Mouse (Mus musculus): ENCODE data around the gene 2810004N23Rik.

DNA sequence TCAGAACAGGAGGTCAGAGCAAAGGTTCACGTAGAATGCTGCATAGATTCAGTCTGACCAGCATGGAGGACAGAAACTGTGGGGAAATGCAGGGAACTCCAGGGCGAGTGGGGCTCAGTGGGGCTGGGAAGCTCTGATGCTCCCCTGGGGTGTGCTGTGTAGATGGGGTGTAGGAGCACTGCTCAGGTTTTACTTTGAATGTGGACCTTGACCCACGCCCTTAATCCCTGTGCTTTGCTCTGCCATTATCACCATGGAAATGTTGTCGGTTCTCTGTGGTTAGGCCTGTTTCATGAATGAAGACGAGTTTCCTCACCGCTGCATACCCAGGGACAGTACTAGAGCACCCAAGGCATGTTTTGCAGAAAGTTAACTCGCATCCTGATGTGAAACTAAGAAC, 8.6 kb upstream of the 2810004N23Rik start:
- TF ChIP-seq RCOR1 (IDR thresholded peaks at IDR 0.05; ENCODE audit: low read depth, low read length) (no peak), POLR2AphosphoS2 (IDR thresholded peaks at IDR 0.05; ENCODE audit: low read length) (no peak), CTCF (IDR thresholded peaks at IDR 0.05 in 2 of 3, conservative IDR thresholded peaks at IDR 0.05 in 1 of 3; ENCODE audit: control insufficient read depth in 1 of 3, insufficient read depth in 1 of 3, low read depth in 2 of 3, low read length in 3 of 3, poor library complexity in 1 of 3, severe bottlenecking in 1 of 3) (no peak), ELF1 (IDR thresholded peaks at IDR 0.05; ENCODE audit: low read depth, low read length) (no peak)

Measured in MEL (cell line).